Mouse (Mus musculus) liver, postnatal 0 days (tissue): ENCODE measurements at regions not wholly inside any gene's neighbourhood (a gene's known extent, or its start where the extent isn't known, plus 50 kb on each side); places are given as distances from the start of the nearest gene placed in this dataset.
"Not testable (repeated sequence)": the region's sequence is repeated elsewhere in the genome, so short reads cannot be mapped to it uniquely, and the experiment has no call there.

ENCODE experiments used
- ATAC-seq: fragments of 200-750 bp; cut with Nextera tagmentation; 2 replicates; pipeline ENCODE4 v1.8.0; 2017; ENCODE audit warnings: mild to moderate bottlenecking, moderate library complexity
- DNase-seq: peaks from one replicate; pipeline ENCODE4 v3.0.0-alpha.2; 2016
- H3K27ac ChIP-seq: fragments of 300-500 bp; sonication (generic); 2 replicates; pipeline ENCODE4 v1.5.1; 2014; ENCODE audit warnings: antibody characterized with exemption, moderate library complexity, mild to moderate bottlenecking, low read depth
- H3K27me3 ChIP-seq: fragments of 300-500 bp; sonication (generic); 2 replicates; pipeline ENCODE4 v1.6.1; 2014; ENCODE audit warnings: low read length, control low read depth, mixed read lengths; ENCODE audit not compliant: insufficient read depth
- H3K36me3 ChIP-seq: fragments of 300-500 bp; sonication (generic); replicated peaks from 2 replicates; pipeline ENCODE4 v1.6.1; 2014; ENCODE audit warnings: mild to moderate bottlenecking, control low read depth, low read length, moderate library complexity, mixed read lengths; ENCODE audit not compliant: insufficient read depth
- H3K4me1 ChIP-seq: fragments of 300-500 bp; sonication (generic); 2 replicates; pipeline ENCODE4 v1.6.1; 2014; ENCODE audit warnings: antibody characterized with exemption, mild to moderate bottlenecking, control low read depth; ENCODE audit not compliant: insufficient read depth
- H3K4me2 ChIP-seq: fragments of 300-500 bp; sonication (generic); 2 replicates; pipeline ENCODE4 v1.6.1; 2014; ENCODE audit warnings: low read depth, mild to moderate bottlenecking, low read length, moderate library complexity, mixed read lengths
- H3K4me3 ChIP-seq: fragments of 300-500 bp; sonication (generic); 2 replicates; pipeline ENCODE4 v1.5.1; 2014; ENCODE audit warnings: low read depth, low read length
- H3K9ac ChIP-seq: fragments of 300-500 bp; sonication (generic); replicated peaks from 2 replicates; pipeline ENCODE4 v1.6.1; 2014; ENCODE audit warnings: mild to moderate bottlenecking, moderate library complexity
- H3K9me3 ChIP-seq: fragments of 300-500 bp; sonication (generic); 2 replicates; pipeline ENCODE4 v1.6.1; 2016; ENCODE audit warnings: mild to moderate bottlenecking, control low read depth, low read length, mixed read lengths
- CTCF ChIP-seq: sonication (generic); IDR thresholded peaks from 2 replicates; pipeline ENCODE4 v1.5.1; 2016; ENCODE audit warnings: antibody characterized with exemption, low read depth
- EP300 ChIP-seq: IDR thresholded peaks from 2 replicates; pipeline ENCODE4 v1.6.1; 2016; ENCODE audit warnings: antibody characterized with exemption, low read depth, mild to moderate bottlenecking
- WGBS: fragments of 180-500 bp; shearing (Covaris S2); extraction: QIAGEN DNeasy Blood & Tissue Kit; methylation state at CpG from one replicate; pipeline ENCODE4 v1.1.7; 2014; ENCODE audit not compliant: insufficient replicate concordance; 5-methylcytosine and 5-hydroxymethylcytosine counted together

DNA sequence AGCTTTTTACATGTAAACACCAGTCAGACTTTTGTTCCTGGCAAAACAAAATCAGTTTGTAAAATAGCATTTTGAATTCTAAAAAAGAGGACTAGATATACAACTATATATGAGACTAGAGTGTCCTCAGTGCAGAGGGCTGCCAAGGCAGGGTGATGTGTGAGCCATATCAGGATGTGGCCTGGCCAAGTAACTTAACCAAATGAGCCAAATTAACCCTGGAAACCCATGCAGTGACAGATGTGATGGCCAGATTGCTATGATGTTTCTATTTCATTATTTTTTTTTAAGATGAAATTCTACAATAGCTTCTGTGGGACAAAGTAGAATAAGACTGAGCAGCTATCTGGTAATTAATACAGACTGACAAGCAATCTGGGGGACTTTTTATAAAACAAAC lies 181.8 kb downstream of the Nova1 start:
- Histone ChIP-seq H3K9me3 (no peaks in the 10 kb centered on the region), H3K27ac (no peak overlapping the region), H3K4me3 (no peak overlapping the region), H3K36me3 (no peaks in the 10 kb centered on the region), H3K27me3 (no peaks in the 10 kb centered on the region), H3K4me2 (no peak overlapping the region), H3K4me1 (no peaks in the 10 kb centered on the region), H3K9ac (no peak overlapping the region)
- ATAC-seq (no peak), DNase-seq (no peak)
- TF ChIP-seq CTCF: no peak
- TF ChIP-seq EP300: no peak

DNA sequence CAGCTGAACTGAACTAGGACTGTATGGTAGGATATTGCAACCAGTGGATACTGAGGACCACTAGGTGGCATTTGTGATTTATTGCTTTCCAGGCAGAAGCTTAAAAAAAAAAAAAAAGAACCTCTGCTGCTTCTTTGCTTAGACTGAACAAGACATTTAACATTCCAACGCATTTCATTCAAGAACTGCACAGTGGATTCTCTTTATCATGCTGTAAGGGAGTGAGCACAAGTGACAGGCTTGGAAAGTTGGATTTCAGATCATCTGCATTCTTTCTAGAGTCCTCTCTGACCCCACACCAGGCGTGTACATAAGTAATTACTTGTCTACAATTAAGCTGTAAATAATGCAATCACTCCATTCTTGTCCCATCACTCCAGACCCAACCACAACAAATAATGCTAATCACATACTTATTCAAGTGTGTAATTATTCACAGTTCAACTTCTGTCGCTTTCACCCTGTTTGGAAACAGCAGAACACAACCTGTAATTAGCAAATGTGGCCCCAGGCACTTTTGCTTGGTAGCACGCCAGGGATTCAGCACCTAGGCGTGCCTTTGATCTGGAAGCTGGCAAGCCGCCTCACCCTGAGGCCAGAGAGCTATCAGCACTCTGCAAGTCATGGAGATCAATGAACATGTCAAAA lies 183.5 kb downstream of the Nova1 start:
- Histone ChIP-seq H3K4me1 (no peaks in the 10 kb centered on the region), H3K4me3 (no peak overlapping the region), H3K9me3 (no peaks in the 10 kb centered on the region), H3K27me3 (no peaks in the 10 kb centered on the region), H3K27ac (no peak overlapping the region), H3K36me3 (no peaks in the 10 kb centered on the region), H3K4me2 (no peak overlapping the region), H3K9ac (no peak overlapping the region)
- DNase-seq (no peak), ATAC-seq (no peak)
- TF ChIP-seq CTCF (no peak), EP300 (no peak)
- 24% methylated on average over 6 of the region's 6 CpGs for WGBS

GRCm38 (mm10) chr12:46634771-46635124 lies 184.0 kb downstream of the Nova1 start:
- no peak for ATAC-seq
- no peak overlapping the region for H3K27ac ChIP-seq
- TF ChIP-seq CTCF (no peak), EP300 (no peak)
- H3K4me3 ChIP-seq: no peak overlapping the region
- H3K36me3 ChIP-seq: no peaks in the 10 kb centered on the region
- no peak overlapping the region for H3K4me2 ChIP-seq
- DNase-seq: no peak
- H3K9ac ChIP-seq: no peak overlapping the region
- no peaks in the 10 kb centered on the region for H3K27me3 ChIP-seq
- 21% methylated on average over 1 of the region's 1 CpGs for WGBS
- no peaks in the 10 kb centered on the region for H3K4me1 ChIP-seq
- no peaks in the 10 kb centered on the region for H3K9me3 ChIP-seq

- H3K36me3 ChIP-seq, H3K27me3 ChIP-seq, H3K9ac ChIP-seq, H3K4me1 ChIP-seq, DNase-seq, ATAC-seq, H3K27ac ChIP-seq, H3K4me3 ChIP-seq, H3K4me2 ChIP-seq, H3K9me3 ChIP-seq: not testable (repeated sequence)
These were observed 186.3 kb downstream of the Nova1 start for GRCm38 (mm10) chr12:46632384-46632783.

- H3K27me3 ChIP-seq: no peaks in the 10 kb centered on the region
- DNase-seq (no peak), ATAC-seq (no peak)
- H3K4me1 ChIP-seq: no peaks in the 10 kb centered on the region
- H3K27ac ChIP-seq: no peak overlapping the region
- no peaks in the 10 kb centered on the region for H3K9me3 ChIP-seq
- no peaks in the 10 kb centered on the region for H3K36me3 ChIP-seq
- no peak overlapping the region for H3K4me3 ChIP-seq
- no peak overlapping the region for H3K4me2 ChIP-seq
- TF ChIP-seq CTCF (no peak), EP300 (no peak)
- 82% methylated on average over 2 of the region's 2 CpGs for WGBS
- H3K9ac ChIP-seq: no peak overlapping the region
These were observed 191.4 kb downstream of the Nova1 start for GRCm38 (mm10) chr12:46627320-46627719.

GRCm38 (mm10) chr12:46611439-46611838 lies 207.3 kb downstream of the Nova1 start:
- H3K27ac ChIP-seq: no peak overlapping the region
- no peak overlapping the region for H3K4me2 ChIP-seq
- TF ChIP-seq EP300 (no peak), CTCF (no peak)
- 42% methylated on average over 2 of the region's 2 CpGs for WGBS
- ATAC-seq (no peak), DNase-seq (no peak)
- no peaks in the 10 kb centered on the region for H3K27me3 ChIP-seq
- no peak overlapping the region for H3K9ac ChIP-seq
- no peaks in the 10 kb centered on the region for H3K9me3 ChIP-seq
- H3K4me3 ChIP-seq: no peak overlapping the region
- no peaks in the 10 kb centered on the region for H3K36me3 ChIP-seq
- H3K4me1 ChIP-seq: no peaks in the 10 kb centered on the region
